Mouse (Mus musculus) liver, embryonic 14.5 days (tissue): ENCODE measurements at regions not wholly inside any gene's neighbourhood (a gene's known extent, or its start where the extent isn't known, plus 50 kb on each side); places are given as distances from the start of the nearest gene placed in this dataset.

Source experiments
- CTCF ChIP-seq: IDR thresholded peaks from 2 replicates; pipeline ENCODE4 v1.5.1; 2016; ENCODE audit warnings: antibody characterized with exemption, low read depth, control low read depth
- EP300 ChIP-seq: IDR thresholded peaks from 2 replicates; pipeline ENCODE4 v1.6.1; 2016; ENCODE audit warnings: antibody characterized with exemption, low read depth

- TF ChIP-seq CTCF, result no peak
- no peak for TF ChIP-seq EP300
Observed at GRCm38 (mm10) chr13:102447310-102447709, 246.0 kb upstream of the Cd180 start.
